Mouse (Mus musculus): ENCODE measurements at regions not wholly inside any gene's neighbourhood (a gene's known extent, or its start where the extent isn't known, plus 50 kb on each side); places are given as distances from the start of the nearest gene placed in this dataset.

DNA sequence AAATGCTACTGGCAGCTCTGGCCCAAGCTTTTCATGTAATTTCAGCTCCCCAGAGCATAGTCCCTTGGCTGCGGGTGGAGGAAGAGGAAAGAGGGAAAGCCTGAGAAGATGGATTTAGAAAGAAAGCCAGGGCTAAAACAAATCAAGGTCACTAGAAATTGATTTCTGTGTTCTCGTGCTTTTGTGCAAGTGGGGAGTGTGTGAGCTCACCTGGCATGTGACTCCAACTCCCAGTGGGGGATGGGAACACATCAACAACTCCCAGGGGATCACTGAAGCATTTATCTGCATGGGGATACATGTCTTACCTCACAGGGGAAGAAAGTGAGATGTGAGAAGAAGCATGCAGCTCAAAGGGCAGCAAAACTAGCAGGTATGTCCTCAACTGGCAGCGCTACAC, 319.6 kb upstream of the Id2 start:
- TF ChIP-seq CTCF (IDR thresholded peaks at IDR 0.05): no peak
- no peak overlapping the region for H3K27ac ChIP-seq
- H3K4me3 ChIP-seq: no peak overlapping the region
- no peak for DNase-seq
- intact Hi-C loops (cut with DNase I): loop anchor here (5.0 kb wide), 1 partner anchor 324 kb away; no protein-coding TSS in a partner anchor

DNA sequence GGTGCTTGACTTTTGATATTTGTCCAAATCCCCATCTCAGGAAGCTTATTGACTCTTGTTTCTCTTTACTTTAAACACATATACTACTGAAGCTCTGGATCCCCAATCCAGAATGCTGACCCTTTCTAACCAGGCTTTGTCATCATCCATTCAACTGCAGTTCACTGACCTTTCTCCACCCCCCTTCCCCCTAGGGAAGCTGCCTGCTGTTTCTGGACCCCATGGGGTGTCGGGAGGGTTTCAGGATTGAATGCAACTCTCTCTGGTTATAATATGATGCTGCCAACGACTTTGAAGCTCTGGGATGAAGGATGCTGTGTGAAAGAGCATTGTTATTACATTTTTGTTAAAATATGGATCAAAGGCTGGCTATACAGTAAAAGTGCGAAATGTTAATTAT, 318.7 kb upstream of the Id2 start:
- intact Hi-C loops (cut with DNase I): loop anchor here (5.0 kb wide), 1 partner anchor 323 kb away; no protein-coding TSS in a partner anchor
- Histone ChIP-seq H3K4me3 (no peak overlapping the region), H3K27ac (no peak overlapping the region)
- no peak for TF ChIP-seq CTCF (IDR thresholded peaks at IDR 0.05)
- no peak for DNase-seq

DNA sequence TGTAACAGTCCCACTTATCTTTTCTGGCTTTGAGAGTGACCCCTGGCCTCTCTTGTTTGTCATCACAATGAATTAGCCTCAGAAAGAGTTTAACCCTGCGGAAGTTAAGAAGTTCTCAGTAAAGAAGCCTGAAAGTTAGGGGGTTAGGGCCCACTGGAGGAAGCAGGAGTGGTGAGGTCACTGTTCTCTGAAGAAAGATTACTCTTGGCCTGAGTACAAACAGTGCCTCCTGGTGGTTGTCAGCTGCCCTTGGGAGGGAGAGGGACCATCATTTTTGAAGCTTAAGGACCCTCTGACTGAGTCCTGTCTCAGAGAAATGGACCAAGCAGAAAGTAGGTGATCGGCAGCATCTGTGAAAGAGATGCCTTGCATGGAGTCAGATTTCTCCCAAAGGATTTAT, 318.3 kb upstream of the Id2 start:
- H3K27ac ChIP-seq: no peak overlapping the region
- intact Hi-C loops (cut with DNase I): loop anchor here (5.0 kb wide), 1 partner anchor 323 kb away; no protein-coding TSS in a partner anchor
- H3K4me3 ChIP-seq: no peak overlapping the region
- TF ChIP-seq CTCF (IDR thresholded peaks at IDR 0.05): peak; percentile 59
- peak; percentile 22 for DNase-seq

DNA sequence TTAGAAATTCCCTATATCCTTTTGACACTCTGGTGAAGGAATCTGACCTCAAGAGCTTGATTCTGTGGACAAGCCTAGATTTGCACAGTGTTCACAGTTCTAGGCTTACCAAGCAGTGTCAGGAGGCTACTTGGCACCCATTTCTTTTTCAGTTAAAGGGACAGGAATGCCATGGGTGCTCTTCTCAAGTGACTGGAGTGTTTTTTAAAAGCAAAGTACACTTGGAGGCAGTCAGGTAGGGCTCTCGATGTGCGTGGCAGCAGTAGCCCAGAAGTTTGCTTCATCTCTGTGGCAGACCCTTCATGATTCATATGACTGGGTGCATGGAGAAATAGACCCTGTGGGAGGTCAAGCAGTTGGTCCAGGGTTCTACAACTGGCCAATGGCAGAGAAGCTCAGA, 310.4 kb upstream of the Id2 start:
- DNase-seq: no peak
- no peak for TF ChIP-seq CTCF (IDR thresholded peaks at IDR 0.05)
- intact Hi-C loops (cut with DNase I): no loop called here
- no peak overlapping the region for H3K27ac ChIP-seq
- no peak overlapping the region for H3K4me3 ChIP-seq

DNA sequence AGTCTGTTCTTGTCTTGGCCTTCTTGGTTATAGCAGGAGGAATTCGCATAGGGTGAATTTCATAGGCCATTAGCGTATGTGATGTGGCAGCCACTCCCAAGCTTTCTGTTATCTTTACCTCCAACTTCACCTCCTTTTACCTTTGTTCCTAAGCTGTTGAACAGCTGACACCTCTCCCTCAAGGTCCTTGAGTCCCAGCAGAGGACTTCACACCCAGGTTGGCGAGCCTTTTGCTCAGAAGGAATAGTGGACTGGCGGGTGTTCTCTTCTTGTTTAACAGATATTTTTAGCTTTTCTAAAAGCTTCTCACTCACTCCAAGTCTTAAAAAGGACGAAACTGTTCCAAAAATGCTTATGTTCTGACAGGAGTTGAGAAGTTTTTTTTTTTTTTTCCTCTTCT, 303.4 kb upstream of the Id2 start:
- DNase-seq: no peak
- H3K4me3 ChIP-seq: no peak overlapping the region
- H3K27ac ChIP-seq: no peak overlapping the region
- intact Hi-C loops (cut with DNase I): no loop called here
- no peak for TF ChIP-seq CTCF (IDR thresholded peaks at IDR 0.05)

DNA sequence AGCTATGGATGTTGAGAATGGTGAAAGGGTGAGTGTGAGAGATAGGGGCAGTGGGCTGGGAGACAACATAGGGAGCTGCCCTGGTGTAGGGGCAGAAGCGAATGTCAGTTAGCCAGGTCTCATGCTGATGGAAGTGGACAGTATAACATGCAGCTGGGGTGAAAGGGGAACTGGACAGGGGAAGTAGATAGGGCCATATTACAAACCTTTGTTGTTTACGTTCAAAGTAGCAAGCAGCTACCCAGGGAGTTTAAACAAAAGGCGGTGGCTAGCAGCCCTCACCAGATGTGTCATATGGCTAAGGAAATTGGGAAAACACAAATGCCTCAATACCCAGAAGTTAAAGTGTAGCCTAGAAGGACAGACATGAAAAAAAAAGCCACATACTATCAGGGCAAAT, 301.8 kb upstream of the Id2 start:
- DNase-seq: no peak
- Histone ChIP-seq H3K4me3 (no peak overlapping the region), H3K27ac (no peak overlapping the region)
- no peak for TF ChIP-seq CTCF (IDR thresholded peaks at IDR 0.05)
- intact Hi-C loops (cut with DNase I): no loop called here

DNA sequence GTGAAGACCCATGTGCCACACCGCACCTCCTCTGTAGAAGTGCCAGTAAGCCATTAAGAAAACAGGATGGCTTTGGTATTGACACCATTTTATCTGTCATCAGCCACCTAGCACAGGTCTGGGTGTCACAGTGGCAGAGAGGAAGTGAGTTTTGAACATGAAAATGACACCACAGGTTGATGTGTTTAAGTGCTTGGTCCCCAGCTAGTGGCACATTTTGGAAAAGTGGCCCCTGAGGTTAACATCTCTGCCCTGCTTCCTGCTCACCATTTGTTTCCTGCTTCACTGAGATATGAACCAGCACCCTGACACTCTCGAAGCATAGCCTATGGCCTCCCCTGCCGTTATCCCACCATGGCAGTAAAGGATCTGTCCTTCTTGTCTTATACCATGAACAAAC, 297.4 kb upstream of the Id2 start:
- no peak overlapping the region for H3K27ac ChIP-seq
- intact Hi-C loops (cut with DNase I): no loop called here
- no peak for DNase-seq
- TF ChIP-seq CTCF (IDR thresholded peaks at IDR 0.05): no peak
- H3K4me3 ChIP-seq: no peak overlapping the region

DNA sequence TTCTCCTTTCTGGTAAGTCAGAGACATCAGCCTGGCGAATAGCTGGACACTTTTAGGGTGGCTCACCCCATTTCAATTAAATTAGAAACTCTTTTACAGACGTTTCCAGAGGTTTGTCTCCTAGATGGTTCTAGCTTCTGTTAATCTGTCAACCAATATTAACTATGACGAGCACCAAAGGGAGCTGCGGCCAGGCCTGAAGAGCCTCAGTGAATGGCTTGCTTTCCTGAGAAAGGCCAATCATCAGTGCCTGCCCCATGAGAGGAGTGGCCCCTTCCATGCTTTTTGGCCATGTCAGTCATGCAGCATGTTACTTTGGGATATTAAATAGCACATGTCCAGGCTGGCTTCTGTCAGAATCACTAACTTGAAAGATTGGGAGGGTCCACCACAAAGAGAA, 296.6 kb upstream of the Id2 start:
- Histone ChIP-seq H3K4me3 (no peak overlapping the region), H3K27ac (no peak overlapping the region)
- intact Hi-C loops (cut with DNase I): no loop called here
- no peak for TF ChIP-seq CTCF (IDR thresholded peaks at IDR 0.05)
- no peak for DNase-seq

DNA sequence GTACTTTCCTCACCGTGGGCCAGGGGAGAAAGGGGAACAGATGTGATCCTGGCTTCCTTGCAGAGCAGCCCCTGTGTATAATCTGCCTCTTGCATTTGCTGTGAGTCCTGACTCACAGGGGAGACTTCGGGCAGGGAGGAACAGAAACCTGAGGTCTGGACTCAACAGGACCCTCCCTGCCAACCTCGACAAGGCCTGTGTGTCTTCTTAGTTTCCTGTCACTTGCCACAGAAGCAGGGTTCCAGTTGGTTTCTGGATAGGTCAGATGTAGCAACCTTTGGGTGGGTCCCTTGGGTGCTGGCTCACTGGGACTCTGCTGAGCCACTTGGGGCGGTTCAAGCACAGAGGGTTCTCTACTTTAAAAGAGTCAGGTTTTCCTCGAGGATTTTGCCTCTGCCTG, 292.3 kb upstream of the Id2 start:
- intact Hi-C loops (cut with DNase I): no loop called here
- no peak for DNase-seq
- no peak for TF ChIP-seq CTCF (IDR thresholded peaks at IDR 0.05)
- H3K27ac ChIP-seq: no peak overlapping the region
- H3K4me3 ChIP-seq: no peak overlapping the region

DNA sequence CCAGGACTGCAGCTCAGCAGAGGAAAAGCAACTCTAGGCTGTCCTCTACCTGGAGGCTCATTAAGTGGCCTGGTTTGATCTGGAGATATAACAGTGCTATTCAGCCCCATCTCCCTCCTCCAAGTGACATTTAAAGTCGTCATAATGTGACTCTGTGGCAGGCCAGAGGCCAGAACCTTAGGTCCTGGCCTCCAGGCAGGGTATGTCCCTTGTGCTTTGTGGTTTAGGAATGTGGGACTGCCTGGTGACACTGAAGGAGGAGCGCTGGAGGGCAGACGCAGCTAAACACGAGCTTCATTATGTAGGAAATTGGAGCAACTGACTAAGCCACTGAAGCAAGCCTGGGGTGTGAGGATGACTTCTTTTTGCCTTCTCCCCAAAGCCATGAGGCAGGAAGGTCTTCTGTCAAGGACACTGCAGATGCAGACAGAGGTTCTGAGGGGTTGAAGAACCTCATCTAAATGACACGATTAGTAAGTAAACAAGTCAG, 290.9 kb upstream of the Id2 start:
- H3K4me3 ChIP-seq: no peak overlapping the region
- DNase-seq: no peak
- H3K27ac ChIP-seq: no peak overlapping the region
- intact Hi-C loops (cut with DNase I): no loop called here
- no peak for TF ChIP-seq CTCF (IDR thresholded peaks at IDR 0.05)

DNA sequence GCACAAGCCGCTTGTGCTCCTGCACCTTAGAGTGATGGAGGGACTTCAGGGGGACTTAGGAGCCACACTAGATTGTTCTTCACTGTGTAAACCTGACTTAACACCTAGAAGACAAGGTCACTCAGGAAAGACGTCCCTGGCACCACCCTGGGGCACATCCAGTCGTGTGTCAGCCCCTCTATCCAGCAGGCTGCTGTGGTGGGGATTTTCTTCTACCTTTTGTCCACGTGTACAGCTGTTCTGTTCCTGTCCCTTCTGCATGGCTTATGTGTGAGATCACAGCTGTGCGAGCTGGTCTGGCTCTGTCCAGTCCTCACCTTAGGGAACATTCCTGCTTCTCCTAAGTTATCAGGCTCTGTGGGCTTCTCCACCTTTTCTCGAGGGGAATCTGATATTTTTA, 286.0 kb upstream of the Id2 start:
- no peak overlapping the region for H3K27ac ChIP-seq
- DNase-seq: no peak
- H3K4me3 ChIP-seq: no peak overlapping the region
- TF ChIP-seq CTCF (IDR thresholded peaks at IDR 0.05): no peak
- intact Hi-C loops (cut with DNase I): no loop called here

DNA sequence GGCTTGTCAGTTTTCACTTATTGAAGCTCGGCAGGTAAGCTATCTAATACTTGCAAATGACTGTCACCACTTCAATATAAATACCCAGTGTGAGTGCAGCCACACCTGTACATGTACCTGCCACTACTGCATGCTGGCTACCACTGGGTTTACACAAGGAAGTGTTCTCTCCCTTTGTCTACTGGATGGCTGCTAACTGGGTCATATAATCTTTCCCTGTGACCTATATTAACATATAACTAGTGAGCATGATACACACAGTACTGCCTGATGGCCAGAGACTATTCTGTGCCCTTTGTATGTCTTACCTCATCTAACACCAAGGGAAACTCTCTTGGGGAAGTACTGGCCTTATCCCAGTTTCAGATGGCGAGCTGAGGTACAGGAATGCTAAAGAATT, 285.5 kb upstream of the Id2 start:
- H3K27ac ChIP-seq: no peak overlapping the region
- TF ChIP-seq CTCF (IDR thresholded peaks at IDR 0.05): no peak
- no peak for DNase-seq
- intact Hi-C loops (cut with DNase I): no loop called here
- no peak overlapping the region for H3K4me3 ChIP-seq

DNA sequence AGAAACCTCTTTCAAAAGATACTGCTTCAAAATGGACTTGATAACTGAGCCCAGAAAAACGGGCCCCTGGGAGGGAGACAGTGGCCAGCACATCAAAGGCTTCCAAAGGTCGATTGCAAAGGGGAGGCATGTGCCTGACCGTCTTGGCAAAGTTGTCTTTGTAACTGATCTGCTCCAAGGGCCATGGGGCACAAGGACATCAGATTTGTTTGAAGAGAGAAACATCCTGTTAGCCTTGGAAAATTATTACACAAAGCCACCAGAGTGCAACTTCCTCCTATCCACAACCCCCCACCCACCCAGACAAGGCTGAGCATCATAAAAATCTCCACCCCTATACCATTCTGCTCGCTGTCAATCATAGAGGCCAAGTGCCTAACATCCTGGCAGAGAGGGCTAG, 284.7 kb upstream of the Id2 start:
- no peak overlapping the region for H3K27ac ChIP-seq
- peak; percentile 16 for DNase-seq
- TF ChIP-seq CTCF (IDR thresholded peaks at IDR 0.05): no peak
- intact Hi-C loops (cut with DNase I): no loop called here
- H3K4me3 ChIP-seq: no peak overlapping the region

DNA sequence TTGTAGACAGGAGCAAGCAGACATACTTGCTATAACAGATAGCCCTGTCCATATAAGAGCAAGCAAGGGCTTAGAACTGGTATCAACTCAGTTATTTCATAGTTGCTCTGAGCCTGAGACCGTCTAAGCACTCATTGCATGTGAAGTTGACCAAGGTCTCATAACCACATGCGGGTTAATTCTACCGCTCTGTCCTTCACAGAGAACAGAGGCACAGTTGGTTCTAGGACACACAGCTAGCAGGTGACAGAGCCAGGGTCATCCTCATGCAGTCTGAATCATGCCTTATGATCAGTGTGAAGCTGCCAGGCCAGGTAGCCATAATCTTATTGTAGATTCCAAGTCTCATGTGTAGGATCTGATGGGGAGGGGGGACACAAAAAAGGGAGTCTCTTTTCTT, 283.1 kb upstream of the Id2 start:
- intact Hi-C loops (cut with DNase I): no loop called here
- no peak for TF ChIP-seq CTCF (IDR thresholded peaks at IDR 0.05)
- H3K27ac ChIP-seq: no peak overlapping the region
- DNase-seq: no peak
- H3K4me3 ChIP-seq: no peak overlapping the region

DNA sequence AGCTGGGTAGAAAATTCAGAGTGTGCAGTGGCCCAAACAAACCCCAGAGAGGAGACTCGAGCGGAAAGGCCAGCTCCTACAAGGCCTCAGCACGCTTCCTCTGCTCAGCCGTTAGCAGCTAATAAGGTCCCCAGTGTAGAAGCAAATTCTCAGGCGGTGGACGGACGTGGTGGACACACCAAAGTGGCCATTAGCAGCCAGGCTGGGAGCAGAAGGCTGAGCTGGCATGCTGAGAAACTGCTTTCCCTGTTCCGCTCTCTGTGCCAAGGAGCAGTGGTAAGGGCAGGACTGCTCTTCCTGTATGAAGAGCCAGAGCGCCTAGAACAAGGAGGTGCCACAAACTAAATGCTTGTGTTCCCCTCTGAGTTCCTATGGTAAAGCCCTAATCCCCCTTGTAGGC, 282.1 kb upstream of the Id2 start:
- TF ChIP-seq CTCF (IDR thresholded peaks at IDR 0.05): no peak
- intact Hi-C loops (cut with DNase I): no loop called here
- Histone ChIP-seq H3K4me3 (no peak overlapping the region), H3K27ac (no peak overlapping the region)
- no peak for DNase-seq

Measured in gastrocnemius, adult 2 months (tissue).